Mouse (Mus musculus) adrenal gland, postnatal 14 days (tissue): ENCODE data around the gene Grsf1. TPM values are rescaled to one million over a fixed set of nuclear protein-coding genes. Genes with fewer than 3 reads are reported as not detected.

Source experiments
- DNase-seq: peaks from one replicate; pipeline ENCODE4 v3.0.0; 2021; ENCODE audit warnings: mixed read lengths
- total RNA-seq: library from RNA; stranded (reverse); gene quantifications from 2 replicates; pipeline ENCODE4 v1.2.3, GENCODE M21; 2021

Grsf1 gene
- total RNA-seq, 1 experiment from 2014 or later = 151 TPM

- DNase-seq = no peak
Observed at GRCm38 (mm10) chr5:88631545-88631944, 44.4 kb downstream of the Grsf1 start.

- peak; percentile 66 for DNase-seq
Observed at GRCm38 (mm10) chr5:88630883-88631282, 45.1 kb downstream of the Grsf1 start.

GRCm38 (mm10) chr5:88629987-88630386 lies 46.0 kb downstream of the Grsf1 start:
- no peak for DNase-seq

GRCm38 (mm10) chr5:88629125-88629524 lies 46.8 kb downstream of the Grsf1 start:
- no peak for DNase-seq

- DNase-seq = no peak
Observed at GRCm38 (mm10) chr5:88627545-88627944, 48.4 kb downstream of the Grsf1 start.

GRCm38 (mm10) chr5:88616988-88617387 lies 59.0 kb downstream of the Grsf1 start:
- no peak for DNase-seq

GRCm38 (mm10) chr5:88614129-88614528 lies 61.8 kb downstream of the Grsf1 start:
- DNase-seq = no peak

Other genes starting within 250 kb of the Grsf1 start
- not detected in 2 replicates for gene Ambn, start 220.2 kb downstream of the Grsf1 start, total RNA-seq
- gene Enam, start 188.2 kb downstream of the Grsf1 start, total RNA-seq = not detected in 2 replicates
- 0.98 and 1.5 TPM in 2 replicates for gene Jchain, start 148.3 kb downstream of the Grsf1 start, total RNA-seq
- 34.8 and 43.2 TPM in 2 replicates for gene Utp3, start 121.7 kb downstream of the Grsf1 start, total RNA-seq
- 24.2 and 30.6 TPM in 2 replicates for gene Rufy3, start 111.1 kb downstream of the Grsf1 start, total RNA-seq
- gene Mob1b, start 44.7 kb upstream of the Grsf1 start, total RNA-seq = 32.4 and 36.4 TPM in 2 replicates
- gene Dck, start 88.8 kb upstream of the Grsf1 start, total RNA-seq = 8.3 and 8.5 TPM in 2 replicates
- gene Slc4a4, start 210.6 kb upstream of the Grsf1 start, total RNA-seq = 89.7 and 101 TPM in 2 replicates